Mouse (Mus musculus): ENCODE results near the gene Gm10273.

Gene Gm10273

DNA sequence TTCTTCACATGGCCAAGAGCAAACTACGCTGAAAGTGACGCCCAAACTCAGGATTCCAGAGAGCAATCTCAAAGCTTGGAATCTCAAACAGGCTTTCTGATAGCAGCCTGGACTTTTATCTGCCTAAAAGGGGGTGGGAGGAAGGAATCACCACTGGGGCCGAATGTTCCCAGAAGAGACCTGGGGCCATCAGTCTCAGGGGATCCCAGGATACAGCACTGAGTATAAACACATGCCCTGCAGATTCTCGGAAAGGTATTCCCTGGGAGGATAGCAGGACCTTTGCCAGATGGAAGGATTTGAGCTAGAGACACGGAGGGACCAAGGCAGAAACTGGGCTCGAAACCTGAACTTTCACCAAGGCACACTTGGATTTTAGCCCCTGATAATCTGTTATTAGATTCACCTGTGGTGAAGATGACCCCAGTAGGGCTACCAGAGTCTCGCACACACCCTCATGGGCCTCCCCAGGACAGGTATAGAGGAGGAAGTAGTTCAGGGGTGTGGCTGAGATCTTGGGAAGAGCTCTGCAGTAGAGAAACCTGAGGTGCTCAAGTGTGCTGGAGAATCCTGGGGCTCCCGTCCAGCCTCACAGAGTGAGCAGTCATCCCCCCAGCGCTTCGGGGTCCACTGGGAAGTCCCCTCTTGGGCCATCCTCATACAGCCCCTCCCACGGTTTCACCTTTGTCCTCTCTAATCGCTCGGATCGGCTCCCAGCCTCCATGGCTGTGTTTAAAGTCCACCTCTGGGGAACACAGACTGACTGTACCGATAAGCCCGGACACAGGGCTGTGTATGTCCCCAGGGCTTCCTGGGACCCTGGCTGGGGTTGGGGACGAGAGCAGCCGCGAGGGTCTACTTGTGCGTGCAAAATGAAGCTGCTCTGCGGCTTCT lies 7.7 kb downstream of the Gm10273 start, which contains the start of gene Pla2g12b:
TSS of gene Pla2g12b (plus strand) at position 762 of the 894 bp plus-strand sequence.
- no peak for DNase-seq (ENCODE audit: low read depth, low spot score)

DNA sequence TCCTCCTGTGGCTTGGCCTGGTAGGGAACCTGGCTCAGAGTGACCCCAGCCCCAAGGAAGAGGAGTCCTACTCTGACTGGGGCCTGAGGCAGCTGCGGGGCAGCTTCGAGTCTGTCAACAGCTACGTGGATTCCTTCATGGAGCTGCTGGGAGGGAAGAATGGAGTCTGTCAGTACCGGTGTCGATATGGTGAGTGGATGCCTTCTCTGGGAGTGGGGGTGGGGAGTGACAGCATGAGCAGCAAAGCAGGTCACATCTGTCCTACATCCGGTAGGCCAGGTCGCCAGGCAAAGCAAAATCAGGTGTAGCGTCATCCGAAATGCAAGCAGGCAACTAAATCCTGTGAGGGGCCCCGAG lies 8.3 kb downstream of the Gm10273 start:
- no peak for DNase-seq (ENCODE audit: low read depth, low spot score)

DNA sequence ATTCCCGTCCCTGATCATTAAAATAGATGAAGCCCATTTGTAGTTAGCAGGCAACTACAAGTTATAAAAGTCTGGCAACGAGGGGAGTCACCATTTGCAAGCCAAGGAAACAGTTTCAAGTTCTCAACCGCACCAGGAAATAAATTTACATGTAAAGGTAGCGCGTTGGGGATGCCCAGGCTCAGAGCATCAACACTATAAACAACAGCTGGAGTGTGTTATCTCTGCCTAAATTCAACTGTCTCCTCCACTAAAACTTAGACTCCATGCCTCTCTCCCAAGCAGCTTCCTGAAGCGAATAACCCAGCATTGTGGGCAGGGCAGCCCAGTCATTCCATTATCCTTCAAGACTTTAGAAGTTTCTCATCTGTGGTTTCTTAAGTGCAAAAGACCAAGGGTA lies 13.1 kb downstream of the Gm10273 start:
- no peak for DNase-seq (ENCODE audit: low read depth, low spot score)

GRCm38 (mm10) chr10:59410264-59410663 lies 14.8 kb downstream of the Gm10273 start:
- DNase-seq (ENCODE audit: low read depth, low spot score) = no peak

- no peak for DNase-seq (ENCODE audit: low read depth, low spot score)
These were observed 18.3 kb downstream of the Gm10273 start for GRCm38 (mm10) chr10:59413711-59414110.

DNA sequence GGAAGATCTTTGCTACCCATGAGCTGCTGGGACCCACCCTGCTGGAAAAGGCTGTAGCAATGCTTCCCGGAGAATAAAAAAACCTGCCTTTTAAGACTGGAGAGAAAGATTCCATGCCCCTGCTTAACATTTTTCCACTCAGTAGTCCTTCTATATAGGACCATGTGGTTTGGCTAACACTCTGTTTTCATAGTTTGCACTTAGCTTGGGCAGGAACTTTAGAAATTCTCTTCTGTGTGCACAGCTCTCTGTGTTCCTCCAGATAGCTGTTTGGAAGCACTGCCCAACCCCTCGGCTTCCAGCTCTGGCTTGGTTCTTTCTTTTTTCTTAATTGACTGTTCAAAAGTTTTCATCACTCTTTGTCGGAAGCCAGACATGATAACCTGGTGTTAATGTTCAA lies 21.2 kb downstream of the Gm10273 start:
- DNase-seq (ENCODE audit: low read depth, low spot score) = no peak

DNA sequence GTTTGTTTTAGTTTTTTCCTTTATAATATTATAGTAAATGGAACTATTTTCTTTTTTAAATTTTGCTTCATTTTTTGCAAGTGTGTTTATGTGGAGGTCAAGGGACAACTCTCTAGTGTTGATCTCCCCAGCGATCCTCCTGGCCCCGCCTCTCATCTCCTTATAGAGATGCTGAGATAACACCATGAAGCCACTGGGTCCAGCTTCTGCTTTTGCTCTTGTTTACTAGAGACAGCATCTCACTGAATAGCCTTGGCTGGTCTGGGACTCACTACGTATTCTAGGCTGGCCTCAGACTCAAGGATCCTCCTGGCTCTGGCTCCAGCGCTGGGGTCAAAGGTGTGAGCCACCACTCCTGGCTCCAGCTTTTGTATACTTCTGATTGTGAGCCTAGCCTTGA lies 24.1 kb downstream of the Gm10273 start:
- no peak for DNase-seq (ENCODE audit: low read depth, low spot score)

DNA sequence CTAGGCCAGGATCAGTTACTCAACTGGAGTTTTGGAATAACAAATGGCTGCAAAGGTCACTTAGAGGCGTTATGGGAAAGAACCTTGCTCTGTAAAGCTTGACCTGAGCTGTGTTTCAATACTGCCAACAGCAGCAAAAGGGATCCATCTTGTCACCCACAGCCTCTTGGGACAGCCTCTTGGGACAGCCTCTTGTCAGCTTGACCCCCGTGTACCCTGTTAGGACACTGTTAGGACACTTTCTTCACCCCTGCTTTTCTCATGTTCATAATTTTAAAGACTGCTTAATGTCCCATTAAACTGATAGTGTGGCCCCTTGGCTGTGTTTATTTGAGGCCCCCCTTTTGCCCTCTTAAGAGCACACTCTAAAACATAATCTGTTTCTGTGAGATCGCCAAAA lies 29.0 kb downstream of the Gm10273 start:
- DNase-seq (ENCODE audit: low read depth, low spot score) = no peak

GRCm38 (mm10) chr10:59425369-59425768 lies 29.9 kb downstream of the Gm10273 start:
- DNase-seq (ENCODE audit: low read depth, low spot score) = no peak

DNA sequence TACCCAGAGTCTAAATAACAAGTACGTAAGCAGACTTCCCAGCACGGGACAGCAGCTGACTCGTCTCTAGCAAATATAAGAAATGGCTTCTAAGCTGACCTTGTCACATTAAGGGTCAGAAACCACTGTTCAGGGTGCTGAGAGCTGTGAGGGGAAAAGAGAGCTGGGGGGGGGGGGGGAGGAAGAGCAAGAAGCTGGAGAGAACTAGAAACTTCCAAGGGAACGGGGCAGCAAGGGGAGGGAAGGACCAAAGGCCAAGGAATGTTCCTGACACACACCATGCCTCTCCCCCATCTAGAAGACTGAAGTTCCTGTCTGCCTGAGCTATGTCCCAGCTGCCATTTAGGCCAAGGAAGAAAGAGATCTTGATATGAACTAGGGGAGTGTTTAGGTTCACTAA lies 30.9 kb downstream of the Gm10273 start:
- DNase-seq (ENCODE audit: low read depth, low spot score) = no peak

DNA sequence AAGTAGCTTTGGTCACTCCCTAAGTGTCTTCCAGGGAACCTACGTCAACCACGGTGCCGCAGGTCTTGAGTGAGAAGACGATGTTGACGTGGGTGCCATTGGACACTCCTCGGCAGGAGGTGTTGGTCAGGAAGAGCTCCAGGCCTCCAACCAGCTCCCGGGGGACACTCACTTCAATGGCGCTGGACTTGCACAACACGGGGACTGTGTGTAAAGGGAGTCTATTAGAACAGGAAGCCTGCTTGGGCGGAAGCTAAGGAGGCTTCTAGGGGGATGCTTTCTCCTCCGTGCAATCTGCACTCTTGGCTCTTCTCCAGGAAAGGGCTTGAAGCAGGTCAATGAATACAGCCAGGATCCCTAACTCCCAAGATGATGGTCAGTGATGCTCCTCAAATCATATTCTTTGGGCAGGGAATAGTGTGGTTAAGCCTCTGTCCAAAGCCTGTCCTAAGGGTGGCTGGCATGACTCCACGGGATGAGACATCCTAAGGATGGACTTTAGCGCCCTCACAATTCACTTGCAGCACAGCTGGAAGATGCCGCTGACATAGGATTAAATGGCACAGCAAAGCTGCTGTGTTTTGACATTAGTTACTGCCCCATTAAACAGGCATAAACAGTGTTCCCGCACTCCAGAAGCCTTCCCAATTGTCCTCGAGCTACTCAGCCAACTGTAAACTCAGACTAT lies 34.2 kb downstream of the Gm10273 start:
- DNase-seq (ENCODE audit: low read depth, low spot score) = no peak

DNA sequence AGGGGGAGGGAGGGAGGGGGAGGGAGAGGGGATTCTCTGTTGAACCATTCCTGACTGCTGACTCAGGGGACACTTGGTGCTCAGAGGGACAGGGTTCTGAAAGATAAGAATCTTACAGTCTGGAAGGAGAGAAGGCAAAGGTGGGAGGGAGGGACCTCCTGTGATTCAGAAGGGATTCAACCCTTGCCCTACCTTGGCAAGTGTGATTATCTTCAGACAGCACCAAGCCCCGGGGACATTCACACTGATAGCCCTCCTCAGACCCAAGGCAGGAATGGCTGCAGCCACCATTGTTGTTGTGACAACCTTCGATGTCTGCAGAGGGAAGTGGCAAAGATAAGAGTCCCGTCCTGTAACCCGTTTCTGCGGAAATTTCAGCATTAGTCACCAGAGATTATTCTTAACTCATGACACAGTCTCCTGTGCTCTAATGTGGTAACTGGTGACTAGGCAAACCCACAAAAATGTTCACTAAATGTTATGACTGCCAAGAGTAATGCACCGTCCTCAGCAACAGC lies 35.3 kb downstream of the Gm10273 start:
- DNase-seq (ENCODE audit: low read depth, low spot score) = no peak

DNA sequence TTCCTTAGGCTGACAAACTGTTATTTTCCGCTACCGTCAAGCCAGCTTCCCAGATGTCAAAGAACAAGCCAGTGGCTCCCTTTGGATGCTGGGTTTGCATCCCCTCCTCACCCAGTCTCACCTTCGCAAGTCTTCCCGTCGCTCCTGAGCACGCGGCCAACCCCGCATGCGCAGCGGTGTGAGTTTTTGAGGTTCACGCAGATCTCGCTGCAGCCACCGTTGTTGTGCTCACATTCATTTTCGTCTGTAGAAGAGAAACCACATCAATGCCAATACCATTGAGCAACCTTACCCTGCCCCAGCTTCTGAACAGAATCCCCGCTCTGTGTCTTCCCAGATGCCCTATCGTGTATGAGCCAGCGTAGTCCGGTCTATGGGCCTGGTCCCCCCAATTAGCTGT lies 40.3 kb downstream of the Gm10273 start:
- DNase-seq (ENCODE audit: low read depth, low spot score) = no peak

- no peak for DNase-seq (ENCODE audit: low read depth, low spot score)
These were observed 43.2 kb downstream of the Gm10273 start for GRCm38 (mm10) chr10:59438651-59439050.

- no peak for DNase-seq (ENCODE audit: low read depth, low spot score)
These were observed 44.1 kb downstream of the Gm10273 start for GRCm38 (mm10) chr10:59439508-59439931.

DNA sequence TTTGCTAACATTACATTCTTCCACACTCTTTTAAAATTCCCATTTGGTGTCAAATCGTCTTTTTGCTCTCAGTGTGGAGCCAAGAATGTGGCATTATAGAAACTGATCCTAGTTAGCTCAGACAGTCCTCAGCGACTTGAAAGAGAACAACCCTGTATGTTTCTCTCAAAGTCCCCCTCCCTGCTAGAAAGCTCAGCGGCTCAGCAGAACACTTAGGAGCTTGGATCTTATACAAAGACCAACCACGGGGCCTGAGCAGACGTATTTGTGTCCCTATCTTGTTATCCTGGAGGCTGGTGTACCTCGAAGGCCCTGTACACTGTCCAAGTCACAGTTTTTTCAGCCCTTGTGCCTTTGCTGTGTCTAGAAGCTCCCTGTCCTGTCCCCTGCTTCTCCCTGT lies 44.7 kb downstream of the Gm10273 start:
- DNase-seq (ENCODE audit: low read depth, low spot score) = no peak

DNA sequence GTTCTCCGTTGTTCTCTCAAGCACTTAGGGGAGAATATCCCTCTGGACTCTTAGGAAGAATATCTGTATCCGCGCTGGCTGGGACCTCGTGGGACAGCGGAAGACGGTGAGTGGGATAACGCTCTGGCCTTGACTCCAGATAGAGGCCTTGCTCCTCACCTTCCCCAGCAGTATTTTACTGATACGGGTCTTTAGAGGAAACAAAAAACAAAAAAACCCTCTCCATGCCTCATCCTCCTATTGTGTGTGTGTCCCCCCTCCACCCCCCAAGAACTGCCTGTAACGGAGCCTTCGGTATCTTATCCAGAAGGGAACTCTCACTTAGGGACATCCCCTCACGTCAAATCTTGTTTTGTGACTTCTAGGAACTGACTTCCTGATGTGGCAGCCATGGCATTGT lies 46.3 kb downstream of the Gm10273 start, which contains the start of gene Oit3:
TSS of gene Oit3 (minus strand) at position 44 of the 400 bp plus-strand sequence.
- no peak for DNase-seq (ENCODE audit: low read depth, low spot score)

- no peak for DNase-seq (ENCODE audit: low read depth, low spot score)
These were observed 47.8 kb downstream of the Gm10273 start for GRCm38 (mm10) chr10:59443212-59443611.

DNA sequence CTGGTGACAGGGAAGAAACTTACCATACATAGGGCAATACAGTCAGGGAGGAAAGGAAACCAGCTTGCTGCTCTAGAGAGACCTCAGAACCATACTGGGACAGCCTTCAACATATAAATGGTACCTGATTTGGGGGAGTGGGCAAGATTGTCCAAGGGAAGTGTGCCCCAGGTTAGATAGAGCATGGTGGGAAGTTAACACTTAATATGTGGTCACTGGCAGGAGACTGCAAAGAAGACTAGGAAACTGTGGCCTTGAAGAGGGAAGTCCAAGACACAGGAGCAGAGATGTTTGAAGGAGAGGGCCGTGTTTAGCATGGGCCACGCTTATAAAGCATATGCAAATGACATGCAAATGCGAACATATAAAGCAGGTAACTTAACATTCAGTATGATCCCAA lies 48.7 kb downstream of the Gm10273 start:
- DNase-seq (ENCODE audit: low read depth, low spot score) = no peak

DNA sequence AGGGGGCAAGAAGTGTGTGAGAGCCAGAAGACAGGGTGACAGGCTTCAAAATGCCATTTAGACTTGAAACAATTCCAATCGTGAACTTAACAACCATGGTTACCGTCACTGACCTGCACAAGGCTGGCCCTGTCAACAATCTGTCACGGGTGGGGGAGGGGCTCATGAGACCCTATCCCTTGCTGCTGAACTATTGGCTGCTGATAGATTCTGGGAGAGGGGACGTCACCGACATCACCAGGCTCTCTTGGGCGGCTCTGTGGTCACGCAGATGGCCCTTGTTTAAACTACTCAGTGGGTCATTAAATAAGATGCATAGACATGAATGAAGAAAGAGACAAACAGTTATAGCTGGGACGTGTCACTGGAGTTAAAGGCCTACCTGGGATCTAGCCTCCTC lies 49.2 kb downstream of the Gm10273 start:
- DNase-seq (ENCODE audit: low read depth, low spot score) = no peak

Data from brain, embryonic 18.5 days (tissue).